Mouse (Mus musculus) spleen, postnatal 14 days (tissue): ENCODE results near the gene Adamts4.
"Not testable (repeated sequence)": the region's sequence is repeated elsewhere in the genome, so short reads cannot be mapped to it uniquely, and the experiment has no call there.

ENCODE experiments used
- DNase-seq, 2 experiments: peaks; one replicate each; pipeline ENCODE4 v3.0.0; 2021 to 2022; ENCODE audit warnings: low spot score in 2 of 2

Gene Adamts4

DNA sequence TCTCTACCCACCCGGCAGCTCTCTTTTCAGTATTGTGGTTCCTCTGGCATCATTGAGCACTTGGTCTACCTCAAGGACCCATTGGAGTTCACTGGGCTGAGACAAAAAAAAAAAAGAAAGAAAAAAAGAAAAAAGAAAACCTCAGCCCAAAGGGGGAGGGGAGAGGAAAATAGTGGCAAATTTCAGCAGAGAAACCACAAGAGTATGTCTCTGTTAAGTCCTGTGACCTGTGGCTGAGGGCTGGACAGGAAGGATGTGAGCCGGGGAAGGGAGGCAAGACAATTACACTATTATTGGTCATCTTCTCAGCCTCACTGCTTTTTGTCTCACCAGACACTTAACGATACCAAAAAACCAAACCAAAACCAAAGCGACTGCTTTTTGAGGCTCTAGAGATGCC lies 18.4 kb upstream of the Adamts4 start:
- no peak for DNase-seq

DNA sequence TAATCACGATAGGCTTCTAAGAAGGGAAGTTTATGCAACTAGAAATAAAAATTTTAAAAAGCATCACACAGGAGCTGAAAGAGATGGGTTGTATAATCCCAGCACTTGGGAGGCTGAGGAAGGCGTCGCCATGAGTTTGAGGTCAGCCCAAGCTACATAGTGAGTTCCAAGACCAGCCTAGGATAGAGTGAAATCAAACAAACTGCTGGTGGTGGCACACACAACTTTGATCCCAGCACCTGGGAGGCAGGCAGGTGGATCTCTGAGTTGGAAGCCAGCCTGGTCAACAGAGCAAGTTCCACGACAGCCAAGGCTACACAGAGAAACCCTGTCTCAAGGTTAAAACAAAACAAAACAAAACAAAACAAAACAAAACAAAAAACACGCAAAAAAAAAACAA lies 17.9 kb upstream of the Adamts4 start:
- no peak for DNase-seq

GRCm38 (mm10) chr1:171232800-171233730 lies 17.2 kb upstream of the Adamts4 start:
- no peak for DNase-seq

- no peak for DNase-seq
Observed at GRCm38 (mm10) chr1:171234126-171234525, 16.1 kb upstream of the Adamts4 start, which contains the start of gene Fcer1g. Gene Fcer1g (minus strand): TSS chr1:171234365.

GRCm38 (mm10) chr1:171234538-171234937 lies 15.7 kb upstream of the Adamts4 start:
- no peak for DNase-seq

DNA sequence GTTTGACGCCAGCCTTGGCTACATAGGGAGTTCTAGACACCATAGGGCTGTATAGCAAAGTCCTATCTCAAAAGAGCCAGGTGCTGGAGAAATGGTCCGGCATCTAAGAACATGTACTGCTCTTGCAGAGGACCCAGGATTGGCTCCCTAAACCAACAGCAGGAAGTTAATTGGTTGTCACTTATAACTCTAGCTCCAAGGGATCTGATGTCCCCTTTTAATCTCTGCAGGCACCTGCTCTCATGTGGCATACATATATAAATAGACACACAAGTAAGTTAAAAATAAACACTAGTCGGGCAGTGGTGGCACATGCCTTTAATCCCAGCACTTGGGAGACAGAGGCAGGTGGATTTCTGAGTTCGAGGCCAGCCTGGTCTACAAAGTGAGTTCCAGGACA lies 14.4 kb upstream of the Adamts4 start:
- no peak for DNase-seq

DNA sequence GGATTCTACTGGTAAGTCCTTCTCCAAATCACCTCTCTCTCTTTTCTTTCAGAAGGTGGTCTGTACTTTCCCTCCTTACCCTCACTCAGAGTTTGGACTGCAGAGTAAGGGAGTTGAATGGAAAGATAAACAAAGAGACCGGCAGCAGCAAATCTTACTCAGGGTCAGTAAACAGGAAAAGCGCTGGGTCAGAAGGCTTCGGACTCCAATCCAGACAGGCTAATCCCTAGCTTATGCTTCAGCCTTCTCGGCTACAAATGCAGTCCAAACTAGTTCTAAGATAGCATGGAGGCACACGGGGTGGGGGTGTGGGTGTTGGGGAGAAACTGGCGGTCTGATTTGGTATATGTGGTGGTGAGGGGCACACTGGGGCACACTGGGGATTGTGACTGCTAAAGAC lies 12.8 kb upstream of the Adamts4 start:
- DNase-seq, result no peak

GRCm38 (mm10) chr1:171238463-171238862 lies 11.8 kb upstream of the Adamts4 start:
- peak in 1 of 2 experiments; percentile 55 for DNase-seq

DNA sequence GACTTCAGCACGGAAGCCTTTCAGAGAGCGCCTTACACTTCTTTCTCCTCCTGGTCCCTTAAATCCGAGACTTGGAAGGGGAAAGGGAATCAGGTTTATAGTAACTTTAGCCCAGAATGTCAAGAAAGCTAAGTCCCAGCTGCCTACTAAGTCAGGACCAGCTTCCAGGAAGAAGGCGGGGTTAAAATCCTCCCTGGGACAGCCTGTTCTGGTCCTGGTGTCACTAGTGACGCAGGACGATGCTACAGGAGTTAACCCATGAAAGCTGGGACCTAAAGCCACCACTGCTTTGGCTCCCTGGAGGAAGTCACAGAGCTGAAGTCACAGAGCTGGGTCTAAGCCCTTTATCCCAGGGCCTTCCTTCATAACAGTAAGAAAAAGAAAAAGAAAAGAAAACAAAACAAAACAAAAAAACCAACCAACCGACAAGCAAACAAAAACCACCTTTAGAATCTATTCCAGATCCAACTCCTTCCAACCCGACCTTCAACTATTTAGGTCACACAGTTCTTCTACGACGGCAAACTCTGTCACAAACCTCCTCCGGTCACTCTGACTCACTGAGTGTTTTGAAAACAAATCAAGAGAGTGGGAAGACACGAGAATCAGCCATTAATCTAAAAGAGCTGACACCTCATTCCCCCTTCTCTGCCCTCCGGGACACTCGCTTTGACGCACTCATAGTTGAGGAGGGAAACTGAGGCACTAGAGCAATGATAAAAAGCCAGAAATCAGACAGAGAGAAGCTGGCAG lies 10.1 kb upstream of the Adamts4 start:
- no peak for DNase-seq

- no peak for DNase-seq
Observed at GRCm38 (mm10) chr1:171240911-171241310, 9.3 kb upstream of the Adamts4 start.

DNA sequence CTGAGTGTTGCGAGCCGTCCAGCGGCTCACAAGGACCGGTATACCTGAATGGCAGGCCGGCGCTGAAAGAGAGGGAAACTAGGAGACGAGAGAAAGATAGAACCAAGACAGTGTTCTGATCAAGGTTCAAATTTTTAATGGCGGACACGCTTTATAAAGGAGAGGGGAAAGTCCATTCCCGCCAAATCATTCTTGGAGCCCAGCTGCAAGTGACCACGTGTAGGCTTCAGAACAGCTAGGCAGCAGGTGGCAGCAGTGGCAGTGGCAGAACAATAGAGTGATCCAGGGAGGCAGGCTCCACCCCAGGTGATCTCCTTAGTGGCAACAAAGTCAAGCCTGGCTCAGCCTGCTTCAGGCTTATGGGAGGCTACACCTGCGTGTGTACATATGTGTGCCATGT lies 8.3 kb upstream of the Adamts4 start:
- DNase-seq, result not testable (repeated sequence)

DNA sequence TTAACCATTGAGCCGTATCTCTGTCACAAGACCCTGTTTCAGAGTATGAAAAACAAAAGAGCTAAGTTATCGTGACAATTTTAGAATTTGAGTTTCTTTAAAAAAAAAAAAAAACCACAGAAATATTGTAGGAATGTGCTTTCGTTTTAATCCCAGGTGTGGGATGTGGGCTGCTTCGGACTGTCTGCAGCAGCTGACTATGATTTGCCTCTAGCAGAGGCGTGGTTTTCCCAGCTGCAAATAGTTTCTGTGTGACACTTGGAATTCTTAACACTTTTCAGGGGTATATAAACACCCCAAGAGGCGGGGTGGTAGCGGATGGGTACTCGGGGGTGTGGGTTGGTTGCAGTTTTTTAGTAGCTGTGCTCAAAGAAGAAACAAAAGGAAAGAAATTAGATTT lies 4.9 kb upstream of the Adamts4 start:
- no peak for DNase-seq

GRCm38 (mm10) chr1:171246709-171247452 lies 3.3 kb upstream of the Adamts4 start:
- DNase-seq, result peak; percentile 94 to 97

GRCm38 (mm10) chr1:171247453-171247841 lies 2.8 kb upstream of the Adamts4 start:
- no peak for DNase-seq

GRCm38 (mm10) chr1:171247916-171248315 lies 2.3 kb upstream of the Adamts4 start:
- DNase-seq, result no peak

DNA sequence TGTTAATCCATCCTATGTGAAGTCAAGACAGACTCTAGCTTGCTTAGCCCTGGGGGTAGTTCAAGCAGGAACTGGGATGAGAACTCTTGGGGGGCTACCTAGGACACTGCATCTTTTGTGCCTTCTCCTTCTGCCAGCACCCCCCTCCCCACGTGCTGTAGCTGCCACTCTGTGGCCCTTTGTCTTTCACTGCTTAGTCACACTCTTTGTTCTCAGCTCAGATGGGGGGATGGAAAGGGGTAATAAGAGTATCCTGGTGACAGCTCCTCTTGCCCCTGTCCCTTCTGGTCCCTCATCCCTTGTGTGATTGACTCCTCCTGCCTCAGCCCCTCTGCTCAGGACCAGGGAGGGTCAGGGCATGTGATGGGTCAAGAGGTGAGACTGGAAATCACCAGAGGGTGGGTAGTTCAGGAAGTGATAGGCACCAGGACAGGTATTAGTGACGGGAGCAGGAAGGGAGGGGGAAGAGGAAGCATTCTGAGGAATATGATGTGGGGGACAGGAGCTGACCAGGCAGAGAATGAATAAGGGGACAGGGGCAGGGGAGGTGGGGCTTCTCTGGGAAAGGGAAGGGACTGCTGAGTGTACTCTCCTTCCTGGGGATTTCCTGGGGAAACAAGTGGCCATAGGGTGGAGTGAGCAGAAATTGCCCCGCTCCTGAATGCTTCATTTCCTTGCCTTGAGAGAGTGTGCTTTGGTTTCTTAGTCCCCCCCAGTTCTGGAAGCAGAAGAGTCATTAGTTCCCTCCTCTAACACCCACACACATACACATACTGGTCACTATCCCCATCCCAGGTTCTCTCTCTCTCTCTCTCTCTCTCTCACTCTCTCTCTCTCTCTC lies 1.6 kb upstream of the Adamts4 start:
- DNase-seq, result no peak

- no peak for DNase-seq
Observed at GRCm38 (mm10) chr1:171250680-171251593, 716 bp downstream of the Adamts4 start, which contains the start of gene Ndufs2. Gene Ndufs2 (minus strand): TSS chr1:171251388.

DNA sequence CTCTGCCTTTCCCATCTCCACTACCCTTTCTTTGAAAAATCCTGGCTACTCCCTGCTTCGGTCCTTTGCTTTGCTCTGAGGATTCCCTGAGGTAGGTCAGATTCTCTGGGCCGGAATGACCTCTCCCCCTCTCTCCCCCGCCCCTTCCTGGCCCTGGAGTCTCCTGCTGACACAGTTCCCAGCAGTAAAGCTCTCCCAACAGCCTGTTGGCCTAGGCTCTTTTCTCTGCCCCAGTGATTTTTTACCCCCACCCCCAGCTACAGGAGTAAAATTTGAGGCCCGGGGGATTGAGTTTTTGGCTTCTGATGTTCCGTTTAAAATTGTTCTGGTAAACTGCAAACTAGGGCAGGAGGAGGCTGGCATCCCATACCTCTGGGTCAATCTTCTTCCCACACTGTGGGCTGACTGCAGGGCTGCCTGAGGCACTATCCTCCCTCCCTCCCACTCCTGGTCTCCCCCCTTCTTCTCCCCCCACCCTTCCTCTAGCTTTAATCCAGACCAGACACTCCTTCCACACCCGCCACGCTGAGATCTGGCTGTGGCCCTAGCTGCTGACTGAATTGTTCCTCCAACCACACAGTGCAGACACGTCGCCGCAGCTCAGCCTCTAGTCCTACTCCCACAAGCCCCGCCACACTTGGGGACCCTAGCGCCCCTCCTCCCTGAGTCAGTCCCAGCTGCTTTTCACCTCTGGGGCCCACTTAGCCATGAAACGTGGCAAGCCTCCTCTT lies 1.5 kb downstream of the Adamts4 start:
- no peak for DNase-seq

DNA sequence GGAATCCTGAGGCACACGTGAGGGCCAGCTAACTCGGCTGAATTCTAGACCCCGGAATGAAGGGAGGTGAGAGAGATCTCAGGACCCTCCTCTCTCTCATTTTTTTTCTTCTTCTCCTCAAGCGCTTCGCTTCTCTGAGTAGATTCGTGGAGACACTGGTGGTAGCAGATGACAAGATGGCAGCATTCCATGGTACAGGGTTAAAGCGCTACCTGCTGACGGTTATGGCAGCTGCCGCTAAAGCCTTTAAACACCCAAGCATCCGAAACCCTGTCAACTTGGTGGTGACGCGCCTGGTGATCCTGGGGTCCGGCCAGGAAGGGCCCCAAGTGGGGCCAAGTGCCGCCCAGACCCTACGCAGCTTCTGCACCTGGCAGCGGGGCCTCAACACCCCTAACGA lies 2.2 kb downstream of the Adamts4 start:
- DNase-seq, result no peak
